Mouse (Mus musculus): ENCODE results near the gene Tnfrsf13b.
"Not testable (repeated sequence)": the region's sequence is repeated elsewhere in the genome, so short reads cannot be mapped to it uniquely, and the experiment has no call there.

The Tnfrsf13b gene

GRCm38 (mm10) chr11:61170184-61170583 lies 43.6 kb downstream of the Tnfrsf13b start:
- in situ Hi-C loops (cut with MboI, MseI) = loop anchor here (10.0 kb wide), 1 partner anchor 235 kb away; the partner anchor contains the start of gene Map2k3

- in situ Hi-C loops (cut with MboI, MseI) = loop anchor here (10.0 kb wide), 1 partner anchor 239 kb away; the partner anchor contains the start of gene Map2k3
Measured at GRCm38 (mm10) chr11:61173477-61173876, 46.9 kb downstream of the Tnfrsf13b start.

GRCm38 (mm10) chr11:61174291-61174820 lies 47.8 kb downstream of the Tnfrsf13b start:
- in situ Hi-C loops (cut with MboI, MseI) = loop anchor here (10.0 kb wide), 1 partner anchor 240 kb away; the partner anchor contains the start of gene Map2k3

- in situ Hi-C loops (cut with MboI, MseI) = loop anchor here (10.0 kb wide), 1 partner anchor 240 kb away; the partner anchor contains the start of gene Map2k3
Measured at GRCm38 (mm10) chr11:61174821-61175658, 48.5 kb downstream of the Tnfrsf13b start, which contains the start of gene Usp22. Gene Usp22, minus strand, starts transcription at chr11:61175055.

- in situ Hi-C loops (cut with MboI, MseI) = loop anchor here (10.0 kb wide), 1 partner anchor 241 kb away; the partner anchor contains the start of gene Map2k3
Measured at GRCm38 (mm10) chr11:61175778-61176177, 49.2 kb downstream of the Tnfrsf13b start.

GRCm38 (mm10) chr11:61176321-61176720 lies 49.8 kb downstream of the Tnfrsf13b start:
- in situ Hi-C loops (cut with MboI, MseI) = loop anchor here (10.0 kb wide), 1 partner anchor 242 kb away; the partner anchor contains the start of gene Map2k3

GRCm38 (mm10) chr11:61180361-61180760 lies 53.8 kb downstream of the Tnfrsf13b start:
- in situ Hi-C loops (cut with MboI, MseI) = no loop called here

GRCm38 (mm10) chr11:61181624-61182023 lies 55.1 kb downstream of the Tnfrsf13b start:
- in situ Hi-C loops (cut with MboI, MseI) = no loop called here

GRCm38 (mm10) chr11:61183820-61184219 lies 57.3 kb downstream of the Tnfrsf13b start:
- in situ Hi-C loops (cut with MboI, MseI) = no loop called here

GRCm38 (mm10) chr11:61190776-61191175 lies 64.2 kb downstream of the Tnfrsf13b start:
- in situ Hi-C loops (cut with MboI, MseI) = no loop called here

GRCm38 (mm10) chr11:61192123-61192522 lies 65.6 kb downstream of the Tnfrsf13b start:
- in situ Hi-C loops (cut with MboI, MseI) = not testable (repeated sequence)

GRCm38 (mm10) chr11:61192779-61193178 lies 66.2 kb downstream of the Tnfrsf13b start:
- in situ Hi-C loops (cut with MboI, MseI) = no loop called here

GRCm38 (mm10) chr11:61193392-61193791 lies 66.8 kb downstream of the Tnfrsf13b start:
- in situ Hi-C loops (cut with MboI, MseI) = no loop called here

- in situ Hi-C loops (cut with MboI, MseI) = no loop called here
Measured at GRCm38 (mm10) chr11:61196616-61197353, 70.2 kb downstream of the Tnfrsf13b start.

- in situ Hi-C loops (cut with MboI, MseI) = no loop called here
Measured at GRCm38 (mm10) chr11:61197935-61198334, 71.4 kb downstream of the Tnfrsf13b start.

All from T-helper 2 cell (primary cell).